Mouse (Mus musculus): ENCODE measurements at regions not wholly inside any gene's neighbourhood (a gene's known extent, or its start where the extent isn't known, plus 50 kb on each side); places are given as distances from the start of the nearest gene placed in this dataset.

GRCm38 (mm10) chr4:93935692-93936091 is 600.4 kb upstream of the Tusc1 start:
- DNase-seq (ENCODE audit: low spot score in 2 of 2): no peak

DNA sequence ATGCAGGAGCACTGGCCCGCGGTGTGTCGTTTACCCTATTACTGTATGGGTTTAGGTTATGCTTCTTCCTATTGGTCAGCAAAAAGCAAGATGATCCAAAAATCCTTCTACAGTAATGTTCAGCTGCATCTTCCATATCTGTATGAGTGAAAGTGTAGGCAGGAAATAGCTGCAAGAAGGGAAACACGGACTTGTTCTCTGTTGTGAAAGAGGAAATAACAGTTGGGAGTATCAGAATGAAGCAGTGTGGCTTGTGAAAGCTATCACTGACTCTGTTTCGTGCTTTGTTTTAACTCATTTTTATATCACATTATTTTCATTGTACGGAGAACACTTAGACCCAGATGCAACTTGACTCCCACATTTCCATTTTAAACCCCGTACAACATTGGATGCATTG is 591.8 kb upstream of the Tusc1 start:
- DNase-seq (ENCODE audit: low spot score in 2 of 2): no peak

DNA sequence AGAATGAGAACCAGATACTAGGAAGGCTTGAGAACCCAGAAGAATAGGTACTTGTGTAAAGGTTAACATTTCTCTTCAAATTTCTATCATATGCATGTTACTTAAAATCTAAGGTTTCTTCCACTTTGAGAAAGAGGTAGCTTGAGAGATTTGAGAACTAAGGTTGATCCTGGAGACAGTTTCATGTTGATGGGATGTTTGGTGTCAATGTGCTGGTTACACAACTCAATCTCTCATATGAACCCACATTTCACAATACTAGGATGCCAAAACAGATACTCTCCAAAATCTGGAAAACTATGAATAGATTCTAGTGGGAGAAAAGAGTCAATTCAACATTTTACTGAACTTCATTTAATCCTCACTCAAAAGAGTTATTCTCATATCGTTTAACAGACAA is 589.1 kb upstream of the Tusc1 start:
- no peak for DNase-seq (ENCODE audit: low spot score in 2 of 2)

GRCm38 (mm10) chr4:93886631-93887030 is 551.3 kb upstream of the Tusc1 start:
- peak; percentile 9 to 21 for DNase-seq (ENCODE audit: low spot score in 2 of 2)

DNA sequence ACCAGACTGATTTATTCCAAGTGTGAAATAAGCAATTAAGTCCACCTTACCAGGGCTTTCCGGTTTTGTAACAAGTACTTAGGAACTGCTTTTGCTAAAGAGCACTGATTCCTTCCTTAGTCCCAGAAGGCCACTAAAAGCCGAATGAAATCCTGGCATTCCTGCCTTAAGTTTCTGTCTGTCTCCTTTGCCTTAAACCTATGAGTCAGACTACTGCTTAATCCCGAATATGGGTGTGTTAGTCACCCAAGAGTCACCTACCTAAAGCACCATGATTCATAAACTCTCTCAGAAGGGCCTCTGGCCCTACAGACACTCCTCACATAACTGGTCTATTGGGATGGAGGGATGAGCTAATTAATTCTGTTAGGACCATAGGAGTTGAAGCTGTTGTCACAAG is 546.0 kb upstream of the Tusc1 start:
- no peak for DNase-seq (ENCODE audit: low spot score in 2 of 2)

GRCm38 (mm10) chr4:93879351-93879872 is 544.1 kb upstream of the Tusc1 start:
- DNase-seq (ENCODE audit: low spot score in 2 of 2): peak; percentile 9 to 23

DNA sequence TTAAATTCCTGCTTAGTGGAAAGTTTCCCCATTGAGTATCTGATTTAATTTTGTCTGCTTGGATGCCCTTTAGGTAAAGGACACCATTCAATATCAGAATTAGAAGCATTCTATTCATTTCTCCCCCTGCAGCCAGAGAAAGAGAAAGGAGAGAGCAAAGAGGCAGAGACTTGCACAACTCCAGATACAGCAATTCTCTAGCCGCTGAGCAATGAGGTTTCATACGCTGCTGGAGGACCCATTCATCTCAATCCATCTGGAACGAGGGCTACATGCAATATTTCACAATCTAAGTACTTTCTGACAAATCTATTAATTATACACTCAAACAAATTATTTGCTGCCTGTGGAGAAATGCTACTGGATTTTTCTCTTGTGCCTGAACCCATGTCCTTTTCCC is 538.0 kb upstream of the Tusc1 start:
- no peak for DNase-seq (ENCODE audit: low spot score in 2 of 2)

DNA sequence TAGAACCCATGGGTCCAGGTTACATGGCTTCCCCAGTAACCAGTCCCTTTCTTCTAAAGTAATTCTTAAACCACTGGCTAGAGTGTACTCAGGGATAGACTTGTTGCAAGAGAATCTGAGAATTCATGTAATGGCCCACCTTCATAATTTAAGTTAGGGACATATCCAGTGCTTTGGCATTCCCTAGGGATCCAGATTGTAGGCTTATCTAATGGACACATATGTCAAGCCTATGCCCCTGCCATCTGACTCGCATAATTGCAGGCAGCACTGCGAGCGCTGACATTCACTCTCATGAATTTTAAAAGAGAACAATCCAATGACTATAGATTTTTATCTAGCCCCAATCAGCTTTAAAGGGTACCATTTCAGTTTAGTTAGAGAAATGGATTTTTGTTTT is 518.1 kb upstream of the Tusc1 start:
- DNase-seq (ENCODE audit: low spot score in 2 of 2): no peak

GRCm38 (mm10) chr4:93849178-93849577 is 513.9 kb upstream of the Tusc1 start:
- no peak for DNase-seq (ENCODE audit: low spot score in 2 of 2)

- DNase-seq (ENCODE audit: low spot score in 2 of 2): no peak
Measured at GRCm38 (mm10) chr4:93830701-93831100, 495.4 kb upstream of the Tusc1 start.

DNA sequence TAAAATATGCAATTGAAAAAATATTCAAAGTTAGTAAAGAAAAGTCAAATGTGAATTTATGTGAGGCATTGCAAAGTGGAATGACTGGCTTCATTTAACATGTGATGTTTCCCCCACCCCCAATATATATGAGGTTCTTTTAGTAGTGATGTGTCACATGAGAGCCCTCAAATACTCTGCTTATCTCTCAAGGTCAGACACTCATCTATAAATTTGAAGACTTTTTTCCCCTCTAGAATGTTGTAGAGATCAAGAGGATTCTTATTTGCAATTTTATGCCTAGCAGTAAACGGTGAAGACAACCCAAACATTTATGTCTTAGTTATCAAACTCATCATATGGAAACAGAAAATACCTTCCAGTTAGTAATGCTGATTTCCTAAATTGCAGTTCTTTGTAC is 457.8 kb upstream of the Tusc1 start:
- no peak for DNase-seq (ENCODE audit: low spot score in 2 of 2)

GRCm38 (mm10) chr4:93790157-93790556 is 454.8 kb upstream of the Tusc1 start:
- DNase-seq (ENCODE audit: low spot score in 2 of 2): no peak

- no peak for DNase-seq (ENCODE audit: low spot score in 2 of 2)
Measured at GRCm38 (mm10) chr4:93754497-93754896, 419.2 kb upstream of the Tusc1 start.

- DNase-seq (ENCODE audit: low spot score in 2 of 2): no peak
Measured at GRCm38 (mm10) chr4:93746326-93746725, 411.0 kb upstream of the Tusc1 start.

- DNase-seq (ENCODE audit: low spot score in 2 of 2): no peak
Measured at GRCm38 (mm10) chr4:93713711-93714110, 378.4 kb upstream of the Tusc1 start.

DNA sequence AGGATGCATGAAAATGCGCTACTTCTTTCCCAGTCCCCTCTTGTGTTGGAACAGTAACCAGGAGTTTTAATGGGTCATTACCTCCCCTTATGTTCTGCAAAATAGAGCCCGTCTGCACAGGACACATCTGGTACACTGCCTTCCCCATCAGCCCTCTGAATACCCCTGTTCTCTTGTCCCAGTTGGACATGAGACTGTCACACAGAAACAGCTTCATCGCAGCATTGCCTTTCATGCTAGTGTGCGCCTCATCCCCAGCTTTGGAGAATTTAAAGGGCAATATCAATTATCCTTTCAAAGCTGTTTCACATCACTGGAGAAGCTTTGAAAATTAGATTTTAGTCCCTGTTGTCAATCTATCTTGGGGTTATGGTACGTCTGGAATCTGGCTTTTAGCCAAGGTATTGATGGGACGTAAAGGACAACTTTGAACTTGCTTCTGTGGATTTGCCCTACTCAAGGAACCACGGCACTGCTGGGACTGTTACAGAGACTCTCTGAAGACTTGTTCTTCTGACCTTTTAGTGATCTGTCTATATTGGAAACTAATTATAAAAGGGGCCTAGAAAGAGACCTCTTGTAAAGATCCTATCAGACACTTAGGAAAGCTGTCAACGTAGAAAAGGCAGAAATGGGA is 341.2 kb upstream of the Tusc1 start:
- DNase-seq (ENCODE audit: low spot score in 2 of 2): no peak

DNA sequence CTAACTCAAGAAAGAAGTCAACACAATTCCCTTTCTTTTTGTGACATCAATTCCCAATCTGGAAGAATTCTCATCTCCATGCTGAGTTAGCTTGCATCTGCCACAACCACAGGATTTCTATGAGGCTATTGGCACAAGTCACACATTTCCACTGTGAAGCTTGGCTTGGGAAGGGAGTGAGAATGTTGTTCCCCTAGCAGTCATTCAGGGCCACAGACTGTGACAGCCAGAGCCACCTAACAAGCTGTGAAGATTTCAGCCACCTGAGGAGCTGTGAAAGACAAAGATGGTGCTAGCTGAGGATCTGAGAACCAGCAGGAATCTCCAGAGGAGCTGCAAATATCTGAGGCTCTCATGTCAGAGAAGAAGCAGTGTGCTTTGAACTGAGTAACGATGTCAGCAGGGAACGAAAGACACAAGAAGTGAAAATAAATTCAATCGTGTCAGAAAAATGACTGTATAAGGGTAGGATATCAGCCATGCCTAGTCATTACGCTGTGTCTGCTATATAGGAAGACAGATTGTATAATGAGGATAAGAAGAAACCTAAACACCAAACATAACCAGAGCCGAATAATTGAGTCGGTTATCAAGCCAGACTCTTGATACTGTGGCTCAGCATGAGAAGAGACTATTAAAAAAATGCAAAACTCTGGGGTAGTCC is 340.6 kb upstream of the Tusc1 start:
- DNase-seq (ENCODE audit: low spot score in 2 of 2): no peak

DNA sequence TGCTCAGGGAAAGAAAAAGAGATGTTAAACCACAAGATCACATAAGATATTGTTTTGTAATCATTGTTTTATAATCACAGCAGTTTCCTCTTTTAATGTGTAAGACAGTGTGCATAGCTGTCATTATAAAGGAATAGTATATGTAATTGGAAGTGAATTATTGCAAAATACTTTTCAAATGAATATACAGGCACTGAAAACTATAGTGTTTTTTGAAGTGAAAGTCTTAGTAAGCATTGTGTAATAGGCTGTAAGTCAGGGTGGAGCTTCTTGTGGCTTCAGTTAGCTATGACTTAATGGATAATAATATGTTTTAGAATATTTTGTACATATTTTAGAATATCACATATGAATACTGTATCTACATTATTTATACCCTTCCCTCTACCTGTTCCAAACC is 333.7 kb upstream of the Tusc1 start:
- no peak for DNase-seq (ENCODE audit: low spot score in 2 of 2)

DNA sequence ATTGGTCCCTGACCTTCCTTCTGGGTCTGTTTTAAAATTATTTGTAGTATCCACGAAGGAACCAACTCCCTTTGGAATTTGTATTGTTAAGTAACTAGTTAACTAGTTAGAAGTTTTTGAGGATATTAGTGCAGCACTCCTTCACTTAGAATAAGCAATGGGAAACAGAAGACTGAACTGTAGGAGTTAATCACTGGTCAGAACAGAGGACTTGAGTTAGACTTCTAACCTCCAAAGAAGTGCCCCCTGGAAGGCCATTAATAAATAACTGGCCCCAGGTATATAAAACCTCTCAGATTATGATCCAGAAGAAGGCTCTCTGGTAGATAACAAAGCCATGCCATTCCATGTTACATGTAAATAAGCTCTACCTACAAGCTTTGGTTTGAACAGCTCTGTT is 329.0 kb upstream of the Tusc1 start:
- DNase-seq (ENCODE audit: low spot score in 2 of 2): no peak

GRCm38 (mm10) chr4:93638207-93638606 is 302.9 kb upstream of the Tusc1 start:
- DNase-seq (ENCODE audit: low spot score in 2 of 2): no peak

DNA sequence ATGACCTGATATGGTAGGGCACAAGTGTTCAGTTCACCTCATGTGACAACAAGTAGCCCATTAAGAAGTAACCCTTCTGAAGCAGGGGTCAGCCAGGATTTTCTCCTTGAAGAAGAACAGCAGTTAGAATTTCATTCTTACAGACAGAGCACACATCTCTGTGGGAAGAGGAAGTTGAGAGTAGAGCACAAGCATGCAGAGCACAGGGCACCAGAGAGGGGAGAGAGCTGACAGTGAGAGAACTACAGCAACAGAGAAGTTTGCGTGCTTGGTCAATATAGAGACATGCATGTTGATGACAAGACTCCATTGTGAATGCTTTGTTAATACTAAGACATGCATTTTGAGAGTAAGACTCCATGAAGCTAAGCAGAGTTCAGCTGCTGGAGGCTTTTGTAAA is 263.2 kb upstream of the Tusc1 start:
- DNase-seq (ENCODE audit: low spot score in 2 of 2): no peak

GRCm38 (mm10) chr4:93584328-93584727 is 249.0 kb upstream of the Tusc1 start:
- no peak for DNase-seq (ENCODE audit: low spot score in 2 of 2)

- no peak for DNase-seq (ENCODE audit: low spot score in 2 of 2)
Measured at GRCm38 (mm10) chr4:93583670-93584303, 248.5 kb upstream of the Tusc1 start.

All from frontal cortex, postnatal 25 days (tissue).